Mouse (Mus musculus): ENCODE measurements around the gene Rflnb.

DNA sequence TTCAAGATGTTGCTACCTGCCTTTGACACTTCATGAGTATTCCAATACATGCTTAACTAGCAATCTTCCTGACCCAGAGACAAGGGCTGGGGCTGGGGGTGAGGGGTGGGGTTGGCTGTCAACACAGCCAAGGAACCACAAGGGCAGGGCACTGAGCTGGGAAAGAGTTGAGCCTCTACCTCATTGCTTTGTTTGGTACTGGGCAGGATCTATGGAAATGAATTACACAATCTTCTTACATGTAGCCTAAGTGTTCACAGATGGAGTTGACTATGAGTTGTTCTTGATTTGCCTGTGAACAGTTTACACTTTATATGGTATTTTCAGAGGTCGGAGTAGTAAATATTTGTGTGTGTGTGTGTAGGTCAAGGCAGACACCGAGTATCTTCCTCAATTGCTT, 33.3 kb upstream of the Rflnb start:
- TF ChIP-seq CTCF (IDR thresholded peaks at IDR 0.05; ENCODE audit: insufficient read depth, low read length) (no peak), POLR2A (IDR thresholded peaks at IDR 0.05; ENCODE audit: borderline replicate concordance, extremely low read depth, low read depth, low read length) (no peak)
